Mouse (Mus musculus) frontal cortex, adult (tissue): ENCODE results near the gene Bcl2l10.

Experiments used
- ATAC-seq: cut with Nextera tagmentation; 2 replicates; pipeline ENCODE4 v1.9.2; 2017; ENCODE audit warnings: mild to moderate bottlenecking, moderate library complexity, mixed read lengths; ENCODE audit not compliant: low TSS enrichment

Bcl2l10 gene

GRCm38 (mm10) chr9:75347458-75347857, at the start of gene Bcl2l10:
Bcl2l10 (plus strand) TSS chr9:75347758.
- ATAC-seq, result no peak

GRCm38 (mm10) chr9:75299342-75299741, 48.2 kb upstream of the Bcl2l10 start:
- ATAC-seq, result no peak

- no peak for ATAC-seq
Observed at GRCm38 (mm10) chr9:75303033-75303432, 44.5 kb upstream of the Bcl2l10 start.

GRCm38 (mm10) chr9:75303701-75304261, 43.8 kb upstream of the Bcl2l10 start:
- ATAC-seq, result no peak

- no peak for ATAC-seq
Observed at GRCm38 (mm10) chr9:75304286-75304685, 43.3 kb upstream of the Bcl2l10 start.

GRCm38 (mm10) chr9:75306126-75306898, 41.2 kb upstream of the Bcl2l10 start, which contains the start of gene Gnb5:
Gnb5 (plus strand) TSS chr9:75306288.
- ATAC-seq, result no peak

- ATAC-seq, result peak; percentile 54
Observed at GRCm38 (mm10) chr9:75307015-75307414, 40.5 kb upstream of the Bcl2l10 start.

GRCm38 (mm10) chr9:75308621-75309020, 38.9 kb upstream of the Bcl2l10 start:
- no peak for ATAC-seq

- ATAC-seq, result no peak
Observed at GRCm38 (mm10) chr9:75312008-75312407, 35.5 kb upstream of the Bcl2l10 start.

GRCm38 (mm10) chr9:75313138-75313831, 34.3 kb upstream of the Bcl2l10 start:
- peak; percentile 21 for ATAC-seq

GRCm38 (mm10) chr9:75313832-75314516, 33.6 kb upstream of the Bcl2l10 start:
- ATAC-seq, result peak; percentile 81

- no peak for ATAC-seq
Observed at GRCm38 (mm10) chr9:75314517-75315105, 32.9 kb upstream of the Bcl2l10 start.

GRCm38 (mm10) chr9:75315238-75315637, 32.3 kb upstream of the Bcl2l10 start:
- ATAC-seq, result no peak

- ATAC-seq, result no peak
Observed at GRCm38 (mm10) chr9:75316771-75317170, 30.8 kb upstream of the Bcl2l10 start.

- no peak for ATAC-seq
Observed at GRCm38 (mm10) chr9:75318196-75318595, 29.4 kb upstream of the Bcl2l10 start.

- ATAC-seq, result peak; percentile 25; the same call in 1 of the 2 replicates
Observed at GRCm38 (mm10) chr9:75319365-75319764, 28.2 kb upstream of the Bcl2l10 start.

- peak; percentile 62 for ATAC-seq
Observed at GRCm38 (mm10) chr9:75322099-75322885, 25.3 kb upstream of the Bcl2l10 start.

GRCm38 (mm10) chr9:75328047-75328446, 19.5 kb upstream of the Bcl2l10 start:
- ATAC-seq, result no peak

- peak; percentile 64 for ATAC-seq
Observed at GRCm38 (mm10) chr9:75330821-75331220, 16.7 kb upstream of the Bcl2l10 start.

GRCm38 (mm10) chr9:75334440-75334839, 13.1 kb upstream of the Bcl2l10 start:
- ATAC-seq, result no peak

GRCm38 (mm10) chr9:75338016-75338415, 9.5 kb upstream of the Bcl2l10 start:
- ATAC-seq, result peak; percentile 93
